Comparison of ENCODE assay signal across 8 mouse cellular contexts in the genomic region with DNA sequence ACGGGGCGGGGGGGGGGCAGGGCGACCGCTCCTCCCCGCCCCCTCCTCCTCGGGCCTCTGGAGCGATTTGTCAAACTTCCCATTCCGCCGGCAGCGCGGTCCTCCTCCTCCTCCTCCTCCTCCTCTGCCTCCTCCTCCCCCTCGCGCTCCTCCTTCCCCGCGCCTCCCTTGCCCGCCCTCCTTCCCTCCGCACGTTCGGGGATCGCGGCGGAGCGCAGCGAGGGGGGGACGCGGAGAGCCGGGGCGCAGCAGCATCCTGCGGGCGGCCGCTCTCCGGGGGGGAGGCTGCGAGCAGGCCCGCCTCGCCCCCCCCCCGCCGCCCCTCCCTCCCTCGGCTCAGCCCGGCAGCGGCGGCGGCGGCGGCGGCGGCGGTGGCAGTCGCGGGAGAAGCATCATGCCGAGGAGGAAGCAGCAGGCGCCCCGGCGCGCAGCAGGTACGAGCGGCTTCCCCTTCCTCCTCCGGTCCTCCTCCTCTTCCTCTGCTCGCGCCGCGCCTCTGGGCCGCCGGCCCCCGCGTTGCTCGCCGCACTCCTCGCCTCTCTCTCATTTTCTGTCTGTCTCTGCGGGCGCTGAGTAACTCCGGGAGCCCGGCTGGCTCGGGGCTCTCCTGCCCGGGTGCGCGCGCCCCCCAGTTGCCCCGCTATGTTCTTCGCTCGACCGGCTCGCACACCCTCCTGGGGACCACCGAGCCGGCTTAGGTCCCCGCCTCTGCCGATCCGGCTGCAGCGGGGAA. TPM values are rescaled to one million over a fixed set of nuclear protein-coding genes. Genes with fewer than 3 reads are reported as not detected.
DNase-seq lines count a peak whose midpoint lies in the region; ATAC-seq and TF ChIP-seq lines count a peak whose summit lies in the region.

A gene (plus strand): TSS at position 263 of the 733 bp plus-strand sequence.

- TF ChIP-seq EP300 in ES-Bruce4 (IDR thresholded peaks at IDR 0.05; ENCODE audit: insufficient read depth, low read depth, low read length) = no peak

- under 1% methylated on average over 43 of the region's 88 CpGs for WGBS in forebrain, embryonic 16.5 days
- 0% methylated on average over 24 of the region's 88 CpGs for WGBS in lung, embryonic 14.5 days

- no peak within 1 kb of the TSS for H3K27ac ChIP-seq in ES-Bruce4 (ENCODE audit: insufficient read depth, low read length)
- peak within 1 kb of the TSS; percentile 72 for H3K27ac ChIP-seq in forebrain, embryonic 16.5 days (ENCODE audit: low read length)
- peak within 1 kb of the TSS; percentile 94 for H3K27ac ChIP-seq in lung, embryonic 14.5 days (ENCODE audit: low read depth)

- no peak for TF ChIP-seq CTCF in ES-Bruce4 (IDR thresholded peaks at IDR 0.05; ENCODE audit: low read depth, low read length)
- TF ChIP-seq CTCF in lung, embryonic 14.5 days (IDR thresholded peaks at IDR 0.05; ENCODE audit: low read depth) = no peak

- no peaks in the 10 kb centered on the region for H3K36me3 ChIP-seq in ES-Bruce4 (ENCODE audit: control insufficient read depth, insufficient read depth, low read length, poor library complexity, severe bottlenecking)
- no peaks in the 10 kb centered on the region for H3K36me3 ChIP-seq in forebrain, embryonic 16.5 days (ENCODE audit: control insufficient read depth, insufficient read depth)
- peaks cover 8% of the 10 kb centered on the region; the same call in 1 of the 2 replicates for H3K36me3 ChIP-seq in lung, embryonic 14.5 days (ENCODE audit: insufficient read depth)

- peaks cover 3% of the 10 kb centered on the region for H3K4me1 ChIP-seq in ES-Bruce4 (ENCODE audit: control insufficient read depth, insufficient read depth, low read length)
- peaks cover 37% of the 10 kb centered on the region for H3K4me1 ChIP-seq in forebrain, embryonic 16.5 days (replicated peaks; ENCODE audit: control insufficient read depth, insufficient read depth, low read length)
- peaks cover 10% of the 10 kb centered on the region for H3K4me1 ChIP-seq in lung, embryonic 14.5 days (ENCODE audit: insufficient read depth)

- 0 out of 2 replicates have a peak, but pooled peaks cover 10% of the 10 kb centered on the region for H3K27me3 ChIP-seq in ES-Bruce4 (ENCODE audit: control insufficient read depth, insufficient read depth, low read length, poor library complexity, severe bottlenecking)
- H3K27me3 ChIP-seq in forebrain, embryonic 16.5 days (replicated peaks; ENCODE audit: control insufficient read depth, insufficient read depth, low read length) = peaks cover 14% of the 10 kb centered on the region
- H3K27me3 ChIP-seq in lung, embryonic 14.5 days (ENCODE audit: insufficient read depth, low read length) = peaks cover 26% of the 10 kb centered on the region

- peak; percentile 84 for DNase-seq in brain, adult 2 months (ENCODE audit: low read depth, low spot score)
- peak; percentile 54 for DNase-seq in layer of hippocampus, adult 9-11 months
- DNase-seq in lung, embryonic 14.5 days = no peak
- DNase-seq in ovary, postnatal 14 days (ENCODE audit: low spot score) = peak; percentile 40

- H3K9ac ChIP-seq in ES-Bruce4 (ENCODE audit: low read depth, poor library complexity, severe bottlenecking) = peak within 1 kb of the TSS; percentile 90
- peak within 1 kb of the TSS; percentile 82 for H3K9ac ChIP-seq in forebrain, embryonic 16.5 days (replicated peaks; ENCODE audit: low read depth, low read length)
- peak within 1 kb of the TSS; percentile 81 for H3K9ac ChIP-seq in lung, embryonic 14.5 days

- H3K9me3 ChIP-seq in ES-Bruce4 (replicated peaks; ENCODE audit: control insufficient read depth, insufficient read depth, low read length, poor library complexity, severe bottlenecking) = no peaks in the 10 kb centered on the region
- H3K9me3 ChIP-seq in forebrain, embryonic 16.5 days (ENCODE audit: control insufficient read depth, low read length) = no peaks in the 10 kb centered on the region
- H3K9me3 ChIP-seq in lung, embryonic 14.5 days (ENCODE audit: low read depth, low read length) = no peaks in the 10 kb centered on the region

- TF ChIP-seq POLR2A in ES-Bruce4 (IDR thresholded peaks at IDR 0.05; ENCODE audit: insufficient read depth, low read length) = no peak

- ATAC-seq in forebrain, embryonic 16.5 days = peak; percentile 68
- peak; percentile 39 to 41; a peak in 2 of 4 replicates for ATAC-seq in hematopoietic stem cell, adult 5-6 weeks (replicated peaks in 1 of 2; ENCODE audit: insufficient read depth in 1 of 2, low FRiP score in 2 of 2, low TSS enrichment in 1 of 2, low read depth in 1 of 2, poor library complexity in 2 of 2, severe bottlenecking in 2 of 2)
- peak; percentile 46 for ATAC-seq in lung, embryonic 14.5 days (ENCODE audit: insufficient read depth)
- no peak for ATAC-seq in inflammation-experienced regulatory T-cells, adult 6 months

- peak within 1 kb of the TSS; percentile 93 for H3K4me3 ChIP-seq in ES-Bruce4 (ENCODE audit: low read depth, low read length)
- H3K4me3 ChIP-seq in forebrain, embryonic 16.5 days (replicated peaks; ENCODE audit: low read length) = peak within 1 kb of the TSS; percentile 77
- H3K4me3 ChIP-seq in lung, embryonic 14.5 days (ENCODE audit: low read depth, low read length) = peak within 1 kb of the TSS; percentile 75

- H3K4me2 ChIP-seq in forebrain, embryonic 16.5 days (ENCODE audit: low read length) = peak within 1 kb of the TSS; percentile 88
- peak within 1 kb of the TSS; percentile 96 for H3K4me2 ChIP-seq in lung, embryonic 14.5 days

RNA-seq across cellular contexts. Expression of the gene that starts here (rescaled TPM):
- polyA plus RNA-seq in ES-Bruce4 (2011; ENCODE audit: insufficient read depth, insufficient read length, low read depth, missing spikeins) = 0.91 and 1.3 TPM in 2 replicates
- 29.8 and 38.7 TPM in 2 replicates for polyA plus RNA-seq in forebrain, embryonic 16.5 days (2015; fragmentation: Nextera tagmentation; extraction: Ambion mirVana)
- 2.4 and 4.4 TPM in 2 replicates for total RNA-seq in hematopoietic stem cell, adult 5-6 weeks (2017)
- polyA plus RNA-seq in lung, embryonic 14.5 days (2014; fragmentation: Nextera tagmentation; extraction: Ambion mirVana) = 21.1 and 23.3 TPM in 2 replicates
- under 1 TPM in 1 of 3 experiments, not detected in 2; 0.14 TPM for polyA plus RNA-seq in inflammation-experienced regulatory T-cells, adult 6 months (2017; shearing (Covaris generic))
